Mouse (Mus musculus) T-cell, adult 66 days (primary cell): ENCODE measurements around the gene Gm3248. TPM values are rescaled to one million over a fixed set of nuclear protein-coding genes. Genes with fewer than 3 reads are reported as not detected.

ENCODE experiments used
- total RNA-seq, 2 experiments: library from RNA; stranded (reverse); gene quantifications; 3 replicates in 1 of 2; 4 replicates in 1 of 2; pipeline ENCODE4 v1.2.4; 2023

The Gm3248 gene
- not detected for total RNA-seq

GRCm38 (mm10) chr14:5961635-5962034, at the start of gene Gm3248:
TSS of gene Gm3248 (minus strand) at chr14:5961745.

GRCm38 (mm10) chr14:5979037-5979436, 17.5 kb upstream of the Gm3248 start, which contains the start of gene Gm3453:
TSS of gene Gm3453 (minus strand) at chr14:5979137.

Other genes starting within 250 kb of the Gm3248 start
- gene Gm3373, start 220.2 kb downstream of the Gm3248 start, total RNA-seq: under 1 TPM in 1 of 2 experiments, not detected in 1; 0.59 TPM
- gene Gm3383, start 153.8 kb downstream of the Gm3248 start, total RNA-seq: 1 to 10 TPM; 1.0 to 1.3 TPM
- gene Gm3424, start 131.4 kb downstream of the Gm3248 start, total RNA-seq: not detected
- gene Gm8237, start 81.4 kb downstream of the Gm3248 start, total RNA-seq: under 1 TPM in 1 of 2 experiments, not detected in 1; 0.83 TPM
- gene Gm3453, start 17.4 kb upstream of the Gm3248 start, total RNA-seq: not detected
- not detected for gene Gm6337, start 96.5 kb upstream of the Gm3248 start, total RNA-seq
- gene Gm8206, start 132.2 kb upstream of the Gm3248 start, total RNA-seq: not detected
- gene Gm3468, start 146.9 kb upstream of the Gm3248 start, total RNA-seq: 1 to 10 TPM in 1 of 2 experiments, under 1 TPM in 1; 0.80 to 1.8 TPM
- not detected for gene Gm3476, start 164.1 kb upstream of the Gm3248 start, total RNA-seq